Mouse (Mus musculus) ES-E14 (cell line): ENCODE data around the gene Dock10. TPM values are rescaled to one million over a fixed set of nuclear protein-coding genes. Genes with fewer than 3 reads are reported as not detected.

Experiments
- DNase-seq: peaks from one replicate; pipeline ENCODE4 v3.0.0-alpha.2; 2013; ENCODE audit warnings: low read depth, low spot score
- H3K27ac ChIP-seq: 2 replicates; pipeline ENCODE4 v1.5.1; 2012; ENCODE audit warnings: low read depth, mild to moderate bottlenecking, low read length, moderate library complexity, mixed read lengths; ENCODE audit not compliant: poor library complexity, insufficient read depth, severe bottlenecking
- H3K36me3 ChIP-seq: 2 replicates; pipeline ENCODE4 v1.6.1; 2012; ENCODE audit warnings: mild to moderate bottlenecking, low read length, moderate library complexity, mixed read lengths; ENCODE audit not compliant: control insufficient read depth, poor library complexity, insufficient read depth, severe bottlenecking
- H3K4me1 ChIP-seq, 2 experiments: fragments of 150-350 bp in 1 of 2; sonication (generic) in 1 of 2; 2 replicates each; pipeline ENCODE4 v1.6.1; 2012; ENCODE audit warnings: low read length in 2 of 2, mild to moderate bottlenecking in 1 of 2, mixed read lengths in 1 of 2; ENCODE audit not compliant: control insufficient read depth in 2 of 2, insufficient read depth in 2 of 2, poor library complexity in 1 of 2
- H3K4me3 ChIP-seq, 2 experiments: fragments of 150-350 bp in 1 of 2; sonication (generic) in 1 of 2; 2 replicates each; pipeline ENCODE4 v1.5.1; 2012; ENCODE audit warnings: low read length in 2 of 2, low read depth in 1 of 2, mild to moderate bottlenecking in 1 of 2, mixed read lengths in 1 of 2; ENCODE audit not compliant: insufficient read depth in 1 of 2, poor library complexity in 1 of 2, severe bottlenecking in 1 of 2
- H3K9ac ChIP-seq: 2 replicates; pipeline ENCODE4 v1.6.1; 2012; ENCODE audit warnings: low read depth, mild to moderate bottlenecking, low read length, mixed read lengths; ENCODE audit not compliant: poor library complexity, insufficient read depth, severe bottlenecking
- H3K9me3 ChIP-seq: fragments of 150-350 bp; sonication (generic); 2 replicates; pipeline ENCODE4 v1.6.1; 2012; ENCODE audit warnings: low read depth, mild to moderate bottlenecking, low read length; ENCODE audit not compliant: control insufficient read depth, insufficient read depth
- CHD2 ChIP-seq: IDR thresholded peaks from 2 replicates; pipeline ENCODE4 v1.6.1; 2014; ENCODE audit warnings: mild to moderate bottlenecking, low read depth, low read length, inconsistent platforms
- HCFC1 ChIP-seq: IDR thresholded peaks from 2 replicates; pipeline ENCODE4 v1.6.1; 2012; ENCODE audit warnings: low read length, inconsistent platforms, borderline replicate concordance; ENCODE audit not compliant: insufficient read depth
- MAFK ChIP-seq: IDR thresholded peaks from 2 replicates; pipeline ENCODE4 v1.6.1; 2014; ENCODE audit warnings: mild to moderate bottlenecking, low read depth, low read length, inconsistent platforms; ENCODE audit not compliant: insufficient read depth
- ZC3H11A ChIP-seq: IDR thresholded peaks from 2 replicates; pipeline ENCODE4 v1.6.1; 2012; ENCODE audit warnings: low read depth, mild to moderate bottlenecking, inconsistent platforms, low read length, borderline replicate concordance
- ZNF384 ChIP-seq: IDR thresholded peaks from 2 replicates; pipeline ENCODE4 v1.6.1; 2012; ENCODE audit warnings: low read depth, low read length, inconsistent platforms
- in situ Hi-C, 2 experiments: fragments of 600-800 bp; cut with MboI; formaldehyde crosslinking; loops; one replicate each; pipeline ENCODE4 v1.15.1; 2025; ENCODE audit warnings: low sequenced_read_pairs in 2 of 2, inconsistent platforms in 1 of 2; ENCODE audit not compliant: unreplicated experiment in 2 of 2
- total RNA-seq: library from RNA; depleted of rRNA; stranded (reverse); fragments of 300-350 nt; gene quantifications from 2 replicates; pipeline ENCODE4 v1.2.3, GENCODE M21; 2012

Gene Dock10
- total RNA-seq, 1 experiment: 0.67 TPM

GRCm38 (mm10) chr1:80630179-80631149 lies 127.9 kb downstream of the Dock10 start:
- DNase-seq: no peak
- no peak overlapping the region for H3K4me3 ChIP-seq
- no peaks in the 10 kb centered on the region for H3K36me3 ChIP-seq
- H3K4me1 ChIP-seq: no peaks in the 10 kb centered on the region
- H3K9ac ChIP-seq: no peak overlapping the region
- TF ChIP-seq HCFC1 (no peak), CHD2 (no peak), ZC3H11A (no peak), MAFK (no peak), ZNF384 (no peak)
- H3K27ac ChIP-seq: no peak overlapping the region
- in situ Hi-C loops: no loop called here
- no peaks in the 10 kb centered on the region for H3K9me3 ChIP-seq

- Histone ChIP-seq H3K4me3 (no peak overlapping the region), H3K9me3 (no peaks in the 10 kb centered on the region), H3K27ac (no peak overlapping the region), H3K4me1 (no peaks in the 10 kb centered on the region), H3K9ac (no peak overlapping the region), H3K36me3 (no peaks in the 10 kb centered on the region)
- DNase-seq: no peak
- TF ChIP-seq HCFC1 (no peak), ZNF384 (no peak), MAFK (no peak), ZC3H11A (no peak), CHD2 (no peak)
- in situ Hi-C loops: no loop called here
Observed at GRCm38 (mm10) chr1:80628054-80628453, 130.3 kb downstream of the Dock10 start.

- Histone ChIP-seq H3K9ac (no peak overlapping the region), H3K36me3 (no peaks in the 10 kb centered on the region), H3K4me3 (no peak overlapping the region), H3K4me1 (no peaks in the 10 kb centered on the region), H3K9me3 (no peaks in the 10 kb centered on the region), H3K27ac (no peak overlapping the region)
- no peak for DNase-seq
- TF ChIP-seq ZNF384: no peak
- no peak for TF ChIP-seq ZC3H11A
- no peak for TF ChIP-seq MAFK
- TF ChIP-seq HCFC1: no peak
- TF ChIP-seq CHD2: no peak
- in situ Hi-C loops: no loop called here
Observed at GRCm38 (mm10) chr1:80626800-80627199, 131.5 kb downstream of the Dock10 start.

GRCm38 (mm10) chr1:80625371-80625770 lies 133.0 kb downstream of the Dock10 start:
- Histone ChIP-seq H3K9me3 (no peaks in the 10 kb centered on the region), H3K4me3 (no peak overlapping the region), H3K36me3 (no peaks in the 10 kb centered on the region), H3K27ac (no peak overlapping the region), H3K9ac (no peak overlapping the region), H3K4me1 (no peaks in the 10 kb centered on the region)
- TF ChIP-seq MAFK (no peak), CHD2 (no peak), ZNF384 (no peak), ZC3H11A (no peak), HCFC1 (no peak)
- DNase-seq: no peak
- in situ Hi-C loops: no loop called here
